Mouse (Mus musculus): ENCODE data around the gene 4930524J08Rik.
A peak's percentile ranks its signal among the peaks of the same experiment; 100 is the strongest.

Gene 4930524J08Rik

GRCm38 (mm10) chr5:100005431-100005830 is 26.6 kb downstream of the 4930524J08Rik start:
- DNase-seq (ENCODE audit: low spot score): no peak

- DNase-seq (ENCODE audit: low spot score): no peak
Observed at GRCm38 (mm10) chr5:100005896-100006295, 27.0 kb downstream of the 4930524J08Rik start.

GRCm38 (mm10) chr5:100006324-100007039 is 27.6 kb downstream of the 4930524J08Rik start:
- no peak for DNase-seq (ENCODE audit: low spot score)

- peak; percentile 6 for DNase-seq (ENCODE audit: low spot score)
Observed at GRCm38 (mm10) chr5:100007040-100007375, 28.1 kb downstream of the 4930524J08Rik start.

- no peak for DNase-seq (ENCODE audit: low spot score)
Observed at GRCm38 (mm10) chr5:100008485-100008884, 29.6 kb downstream of the 4930524J08Rik start.

- no peak for DNase-seq (ENCODE audit: low spot score)
Observed at GRCm38 (mm10) chr5:100012599-100012998, 33.7 kb downstream of the 4930524J08Rik start.

GRCm38 (mm10) chr5:100020089-100020488 is 41.2 kb downstream of the 4930524J08Rik start:
- DNase-seq (ENCODE audit: low spot score): no peak

GRCm38 (mm10) chr5:100024403-100024802 is 45.5 kb downstream of the 4930524J08Rik start:
- no peak for DNase-seq (ENCODE audit: low spot score)

GRCm38 (mm10) chr5:100024868-100025267 is 46.0 kb downstream of the 4930524J08Rik start:
- DNase-seq (ENCODE audit: low spot score): no peak

Measured in yolk sac, embryonic 10.5 days (tissue).